Mouse (Mus musculus) large intestine, adult 2 months (tissue): ENCODE results near the gene Serinc5. TPM values are rescaled to one million over a fixed set of nuclear protein-coding genes. Genes with fewer than 3 reads are reported as not detected.
"Not testable (repeated sequence)": the region's sequence is repeated elsewhere in the genome, so short reads cannot be mapped to it uniquely, and the experiment has no call there.

Experiments
- DNase-seq: peaks from one replicate; pipeline ENCODE4 v3.0.0-alpha.2; 2012; ENCODE audit warnings: low read depth, low spot score
- WGBS: fragments of 180-500 bp; shearing (Covaris S2); methylation state at CpG from one replicate; pipeline ENCODE4 v1.1.7; 2018; 5-methylcytosine and 5-hydroxymethylcytosine counted together
- polyA plus RNA-seq: library from polyadenylated mRNA; depleted of rRNA; stranded (reverse); fragments of >200 nt; gene quantifications from 2 replicates; pipeline ENCODE4 v1.2.3, GENCODE M21; 2012; rRNA removed

Gene Serinc5
- 9.2 and 19.8 TPM in 2 replicates for polyA plus RNA-seq

GRCm38 (mm10) chr13:92610311-92611221, at the start of gene Serinc5:
Serinc5 (plus strand) TSS chr13:92611091.
- peak; percentile 71 for DNase-seq
- WGBS: under 1% methylated on average over 55 of the region's 55 CpGs

DNA sequence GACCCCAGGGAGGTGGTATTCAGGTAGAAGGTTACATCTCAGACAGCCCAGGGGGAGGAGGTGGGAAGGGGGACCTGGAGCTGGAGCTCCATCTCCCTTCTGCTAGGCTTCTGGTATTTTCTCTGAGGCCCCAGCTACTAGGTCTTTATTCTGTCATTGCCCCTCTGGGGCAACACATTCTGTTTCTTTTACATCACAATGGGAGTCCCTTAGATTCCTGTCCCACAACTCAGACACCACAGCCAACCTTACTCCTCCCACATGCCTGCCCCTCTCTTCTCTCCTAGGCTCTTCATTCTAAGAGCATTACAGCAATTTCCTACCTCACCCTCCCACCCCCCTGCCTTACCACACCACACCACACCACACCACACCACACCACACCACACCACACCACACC, 34.8 kb upstream of the Serinc5 start, which contains the start of gene Spz1:
Gene Spz1 (minus strand): TSS at position 101 of the 400 bp plus-strand sequence.
- DNase-seq: no peak

DNA sequence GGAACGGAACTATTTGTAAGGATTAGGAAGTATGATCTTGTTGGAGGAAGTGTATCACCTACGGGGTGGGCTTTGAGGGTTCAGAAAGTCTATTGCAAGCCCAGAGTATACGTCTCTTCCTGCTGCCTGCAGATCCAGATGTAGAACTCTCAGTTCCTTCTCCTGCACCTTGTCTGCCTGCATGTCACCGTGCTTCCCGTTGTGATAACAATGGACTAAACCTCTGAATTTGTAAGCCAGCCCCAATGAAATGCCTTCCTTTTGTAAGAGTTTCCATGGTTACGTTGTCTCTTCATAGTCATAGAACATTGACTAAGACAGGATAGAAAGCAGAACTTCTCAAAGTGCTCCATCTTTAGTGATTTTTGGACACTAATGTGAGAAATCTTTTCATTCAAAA, 34.2 kb upstream of the Serinc5 start:
- no peak for DNase-seq
- 71% methylated on average over 6 of the region's 6 CpGs for WGBS

GRCm38 (mm10) chr13:92578210-92578609, 32.7 kb upstream of the Serinc5 start:
- DNase-seq: no peak
- WGBS: 80% methylated on average over 4 of the region's 4 CpGs

DNA sequence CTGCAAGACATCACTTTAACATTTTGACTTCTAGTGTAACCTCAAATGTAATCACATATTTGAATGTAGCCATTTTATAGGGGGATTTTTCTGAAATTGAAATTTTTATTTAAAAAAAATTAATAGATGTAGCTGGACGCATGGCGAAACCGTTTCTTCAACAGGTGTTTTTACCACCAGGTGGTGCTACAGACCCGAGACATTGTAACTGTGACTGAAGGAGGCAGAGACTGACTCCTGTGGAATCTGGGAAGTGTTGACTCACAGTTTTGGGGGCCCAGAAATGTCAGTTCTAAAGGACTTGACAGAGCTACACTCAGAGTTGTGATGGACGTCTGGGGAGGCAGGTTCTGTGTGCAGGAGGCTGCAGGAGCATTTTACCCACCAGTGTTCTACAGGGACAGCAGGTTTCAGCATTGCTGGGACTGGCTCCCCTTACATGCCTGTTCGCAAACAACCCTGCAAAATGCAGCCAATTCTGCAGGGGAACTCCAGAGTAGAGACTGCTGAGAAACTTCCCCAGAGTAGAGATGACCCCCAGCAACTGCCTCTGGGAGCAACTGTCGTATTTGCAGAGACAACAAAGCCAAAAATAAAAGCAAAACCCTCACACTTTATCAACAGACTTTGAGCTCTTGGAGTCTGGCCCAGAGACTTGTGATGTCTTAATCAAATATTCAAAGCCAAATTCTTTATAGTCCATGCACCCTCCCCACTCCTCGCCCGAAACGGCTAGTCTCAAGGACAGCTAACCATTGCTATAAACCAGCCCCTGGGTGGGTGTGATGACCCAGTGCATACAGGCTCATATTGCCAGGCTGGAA, 30.5 kb upstream of the Serinc5 start:
- WGBS: 10% methylated on average over 10 of the region's 10 CpGs
- peak; percentile 64 for DNase-seq

DNA sequence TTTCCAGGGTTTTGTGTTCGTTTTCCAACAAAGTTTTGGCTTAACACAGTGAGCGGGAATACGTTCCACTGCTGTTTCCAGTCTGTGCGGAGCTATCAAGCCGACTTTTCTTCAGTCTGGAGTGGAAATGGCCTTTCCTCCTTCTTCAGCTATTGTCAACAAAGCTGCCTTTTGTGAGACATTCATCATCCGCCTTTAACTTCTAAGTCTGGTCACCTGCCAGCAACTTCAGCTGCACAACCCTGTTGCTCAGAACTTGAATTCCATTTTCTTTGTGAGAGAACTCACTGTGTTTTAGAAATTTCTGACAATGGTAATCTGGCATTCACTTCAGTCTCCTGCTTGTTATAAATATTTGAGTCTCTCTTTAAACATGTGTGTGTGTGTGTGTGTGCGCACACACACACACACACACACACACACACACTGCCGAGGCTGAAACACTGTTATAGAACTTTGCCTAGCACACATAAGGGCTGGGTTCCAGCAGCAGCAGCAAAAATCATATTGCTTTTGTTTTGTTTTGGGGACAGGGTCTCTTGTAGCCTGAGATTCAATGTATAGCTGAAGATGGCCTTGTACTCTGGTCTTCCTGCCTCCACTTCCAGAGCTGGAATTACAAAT, 26.7 kb upstream of the Serinc5 start:
- no peak for DNase-seq

DNA sequence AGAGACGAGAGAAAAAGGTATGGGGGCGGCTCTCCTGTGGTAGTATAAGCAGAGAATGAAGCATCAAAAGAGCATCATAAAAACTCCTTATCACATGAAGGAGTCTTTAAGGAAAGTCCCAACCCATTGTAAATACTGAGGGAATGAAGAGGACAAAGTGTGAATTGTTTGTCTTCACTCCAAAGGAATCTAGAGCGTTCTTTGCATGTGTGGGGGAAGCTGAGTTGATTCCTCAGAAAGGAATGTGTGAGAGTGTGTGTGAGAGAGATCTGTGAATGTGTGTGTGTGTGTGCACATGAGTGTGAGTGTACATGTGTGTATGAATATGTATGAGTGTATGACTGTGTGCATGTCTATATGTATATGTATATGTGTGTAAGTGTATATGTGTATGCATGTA, 22.2 kb upstream of the Serinc5 start:
- DNase-seq: no peak
- 18% methylated on average over 3 of the region's 3 CpGs for WGBS

More for the DNA sequence above, 26.7 kb upstream of the Serinc5 start:
- 30% methylated on average over 8 of the region's 8 CpGs for WGBS

GRCm38 (mm10) chr13:92589255-92589654, 21.6 kb upstream of the Serinc5 start:
- DNase-seq: no peak

- DNase-seq: no peak
- 88% methylated on average over 3 of the region's 3 CpGs for WGBS
Measured at GRCm38 (mm10) chr13:92591225-92591624, 19.7 kb upstream of the Serinc5 start.

DNA sequence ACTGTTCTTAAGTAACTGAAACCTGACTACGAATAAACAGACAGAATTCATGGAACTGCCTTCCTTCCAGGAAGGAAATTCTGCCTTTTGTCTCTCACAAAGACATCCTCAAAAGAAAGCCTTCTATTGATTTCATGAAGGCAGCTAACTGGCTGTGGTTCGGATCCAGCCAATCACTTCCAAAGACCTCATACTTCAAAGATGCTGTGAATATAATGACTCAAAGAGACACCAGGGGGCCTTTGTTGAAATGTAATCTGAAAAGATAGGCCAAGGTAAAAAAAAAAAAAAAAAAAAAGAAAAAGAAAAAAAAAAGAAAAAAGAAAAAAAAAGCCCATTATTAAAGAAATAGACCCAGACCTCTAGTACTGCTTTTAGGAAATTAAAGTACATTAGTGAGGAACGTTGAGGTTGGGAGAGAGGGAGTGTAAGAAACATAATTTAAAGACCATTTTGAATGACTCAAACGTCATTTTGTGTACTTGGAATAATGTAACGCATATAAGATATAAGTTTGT, 18.6 kb upstream of the Serinc5 start:
- no peak for DNase-seq
- 86% methylated on average over 5 of the region's 5 CpGs for WGBS

GRCm38 (mm10) chr13:92592786-92593635, 17.9 kb upstream of the Serinc5 start:
- 36% methylated on average over 12 of the region's 12 CpGs for WGBS
- DNase-seq: no peak

GRCm38 (mm10) chr13:92593731-92594396, 17.0 kb upstream of the Serinc5 start:
- no peak for DNase-seq
- WGBS: 36% methylated on average over 3 of the region's 3 CpGs

DNA sequence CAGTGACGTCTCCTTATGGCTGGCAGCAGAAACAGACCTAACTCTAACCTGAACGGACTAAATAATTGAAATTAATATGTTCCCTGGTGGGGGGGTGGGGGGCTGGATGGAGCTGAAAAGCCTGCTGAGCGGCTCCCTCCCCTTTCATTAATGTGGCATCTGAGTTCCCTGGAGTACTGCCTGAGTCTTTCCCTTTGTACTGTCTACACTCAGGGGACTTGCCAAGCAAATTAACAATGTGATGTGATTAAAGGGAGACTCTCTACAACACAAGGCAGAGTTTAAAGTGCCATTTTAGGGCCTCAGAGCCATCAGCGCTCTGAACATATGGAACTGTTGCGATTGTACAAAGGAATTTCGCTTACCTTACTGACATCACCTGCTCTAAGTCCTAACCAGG, 16.4 kb upstream of the Serinc5 start:
- WGBS: 71% methylated on average over 6 of the region's 6 CpGs

DNA sequence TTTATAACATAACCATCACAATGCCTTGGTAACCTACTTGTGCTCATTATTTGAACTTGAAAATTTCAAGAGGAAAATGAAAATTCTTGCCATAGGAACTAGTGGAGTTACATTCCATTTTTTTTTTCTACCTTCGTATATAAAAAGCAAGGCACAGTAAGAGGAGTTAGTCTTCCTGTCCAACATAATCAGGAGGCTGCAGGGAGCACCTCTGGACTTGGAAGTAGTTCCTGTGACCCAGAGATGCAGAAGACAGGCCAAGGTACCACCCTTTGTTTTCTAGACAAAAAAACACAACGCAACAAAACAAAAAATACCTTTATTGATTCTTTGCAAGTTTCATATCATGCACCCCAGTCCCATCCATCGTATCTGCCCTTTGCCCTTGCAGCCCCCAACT, 16.0 kb upstream of the Serinc5 start:
- DNase-seq: no peak
- WGBS: 79% methylated on average over 3 of the region's 3 CpGs

More for the DNA sequence above, 16.4 kb upstream of the Serinc5 start:
- no peak for DNase-seq

DNA sequence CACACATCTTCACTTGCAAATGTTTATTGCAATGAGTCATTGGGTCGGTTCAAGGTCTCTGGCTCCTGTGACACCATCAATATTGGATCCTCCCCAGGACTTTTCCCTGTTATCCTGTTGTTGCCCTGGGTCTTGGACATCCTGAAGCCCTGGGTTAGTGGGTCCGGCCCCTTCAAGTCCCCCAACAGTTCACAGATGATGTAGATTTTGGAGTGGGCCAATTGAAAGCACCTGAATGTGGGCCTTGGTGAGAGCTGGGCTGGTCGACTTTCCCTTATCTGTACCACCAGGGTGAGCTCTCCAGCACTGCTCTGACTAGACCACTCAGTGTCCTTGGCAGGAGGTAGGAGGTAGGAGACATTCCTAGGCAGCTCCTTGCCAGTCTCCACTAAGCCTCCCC, 15.5 kb upstream of the Serinc5 start:
- no peak for DNase-seq
- 52% methylated on average over 3 of the region's 3 CpGs for WGBS

DNA sequence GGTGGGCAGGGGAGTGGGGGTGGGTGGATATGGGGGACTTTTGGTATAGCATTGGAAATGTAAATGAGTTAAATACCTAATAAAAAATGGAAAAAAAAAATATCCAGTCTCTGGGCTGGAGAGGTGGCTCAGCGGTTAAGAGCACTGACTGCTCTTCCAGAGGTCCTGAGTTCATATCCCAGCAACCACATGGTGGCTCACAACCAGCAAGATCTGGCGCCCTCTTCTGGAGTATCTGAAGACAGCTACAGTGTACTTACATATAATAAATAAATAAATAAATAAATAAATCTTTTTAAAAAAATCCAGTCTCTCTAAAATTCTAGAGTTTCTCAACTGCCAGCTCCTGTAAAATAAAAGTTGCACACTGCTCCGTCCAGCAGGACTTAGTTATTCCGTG, 5.6 kb upstream of the Serinc5 start:
- DNase-seq: not testable (repeated sequence)
- 90% methylated on average over 4 of the region's 4 CpGs for WGBS

GRCm38 (mm10) chr13:92609486-92610310, 1.2 kb upstream of the Serinc5 start:
- WGBS: 6% methylated on average over 13 of the region's 13 CpGs
- DNase-seq: peak; percentile 51
